Mouse (Mus musculus): ENCODE measurements around the gene Adam22.

Adam22 gene

DNA sequence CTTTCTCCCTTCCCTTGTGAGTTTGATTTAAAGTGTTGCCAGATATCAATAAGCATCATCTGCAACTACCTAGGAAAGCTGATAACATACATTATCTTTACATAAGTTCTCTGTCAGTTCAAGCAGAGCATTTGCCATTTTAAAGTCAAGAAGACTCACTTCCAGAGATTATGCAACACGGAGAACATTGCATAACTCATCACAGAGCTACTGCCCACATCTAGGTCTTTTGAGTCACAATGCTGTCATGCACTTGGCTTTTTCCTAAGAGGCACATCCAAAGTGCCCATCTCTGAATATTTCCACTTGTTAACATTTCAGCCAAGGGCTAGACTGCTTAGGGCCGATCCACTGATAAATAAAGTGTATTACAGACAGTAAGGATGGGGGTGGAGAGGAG lies 55.6 kb downstream of the Adam22 start:
- 58% methylated on average over 2 of the region's 2 CpGs for WGBS

DNA sequence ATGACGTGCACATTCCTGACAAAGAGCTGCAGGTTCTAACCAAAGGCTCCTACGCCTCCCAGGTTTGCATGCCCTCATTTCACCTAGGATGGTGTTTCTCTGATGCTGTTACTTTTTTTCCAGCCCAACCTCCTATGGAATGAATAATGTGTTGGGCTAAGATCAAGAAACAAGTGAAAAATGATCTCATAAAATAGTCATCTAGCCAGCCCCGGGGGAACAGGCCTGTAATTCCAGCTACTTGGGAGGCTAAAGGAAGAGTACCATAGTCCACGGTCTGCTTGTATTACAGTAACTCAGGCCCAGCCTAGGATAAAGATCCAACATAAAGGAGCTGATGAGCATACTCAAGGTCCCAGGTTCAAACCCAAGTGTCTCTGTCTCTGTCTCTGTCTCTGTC lies 57.1 kb downstream of the Adam22 start:
- WGBS = 42% methylated on average over 4 of the region's 4 CpGs

DNA sequence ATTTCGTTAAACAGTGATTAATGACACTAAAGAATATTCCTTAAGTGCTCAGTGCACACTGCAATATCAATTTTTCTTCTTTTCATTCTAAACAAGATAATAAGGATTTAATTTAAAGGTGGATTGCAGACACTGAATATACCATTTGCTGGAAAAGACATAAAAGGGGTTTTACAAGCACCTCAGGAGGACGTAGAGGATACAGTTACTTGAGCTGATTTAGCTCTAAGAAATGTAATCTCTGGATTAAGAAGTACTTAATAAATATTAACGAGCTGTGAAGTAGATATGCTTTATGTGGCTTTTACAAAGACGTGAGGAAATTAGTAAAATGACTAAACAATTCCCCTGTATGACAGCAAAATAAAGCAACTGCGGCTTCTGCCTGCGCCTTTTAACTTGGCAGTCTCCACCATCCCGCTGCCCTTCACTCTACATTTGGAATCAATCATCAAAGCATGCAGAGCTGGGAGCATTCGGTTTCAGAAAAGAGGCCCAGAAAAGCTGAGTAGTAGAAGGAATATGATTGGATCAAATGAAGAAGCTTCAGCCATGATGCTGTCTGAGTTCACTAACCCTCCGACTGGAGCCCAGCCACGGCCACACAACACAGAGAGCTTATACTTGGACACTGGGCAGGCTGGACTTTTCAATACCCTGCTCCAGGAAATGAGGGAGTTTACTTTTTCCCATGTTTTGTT lies 70.1 kb downstream of the Adam22 start:
- WGBS = 42% methylated on average over 10 of the region's 10 CpGs

DNA sequence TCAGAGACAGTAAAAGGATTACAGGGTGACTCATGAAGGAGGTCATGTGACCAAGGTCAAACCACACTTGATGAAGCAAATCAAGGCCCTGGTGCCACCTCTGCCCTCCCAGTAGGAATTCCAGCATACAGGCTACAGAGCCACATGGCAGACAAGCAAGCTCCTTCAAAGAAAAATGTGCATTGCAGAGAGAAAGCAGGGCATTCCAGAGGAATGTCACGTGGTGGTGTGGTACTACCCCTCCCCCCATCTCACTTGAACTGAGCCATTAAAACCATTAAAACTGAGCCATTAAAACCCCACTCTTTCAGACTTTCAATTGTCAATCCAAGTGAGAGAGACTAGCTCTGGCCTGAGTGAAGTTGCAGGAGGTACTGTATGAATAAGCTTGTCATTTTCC lies 74.7 kb downstream of the Adam22 start:
- WGBS = 27% methylated on average over 1 of the region's 1 CpGs

DNA sequence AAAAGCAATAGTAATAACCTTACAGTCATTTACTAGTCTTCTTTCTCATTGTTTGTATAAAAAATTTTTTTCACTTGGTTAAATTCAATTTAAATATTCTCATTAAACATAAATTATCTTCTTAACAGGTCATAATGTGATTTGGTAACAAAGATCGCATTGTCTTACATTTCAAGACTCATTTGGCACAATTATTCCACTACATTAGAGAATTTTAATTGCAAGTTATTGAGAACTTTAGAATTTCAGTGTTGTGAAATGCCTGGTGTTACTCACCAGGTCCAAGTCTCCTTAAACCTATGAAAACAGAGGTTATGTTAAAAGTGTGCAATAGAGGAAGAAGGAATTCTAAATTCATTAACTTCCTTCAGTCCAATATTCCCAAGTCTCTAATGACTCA lies 76.5 kb downstream of the Adam22 start:
- WGBS = 80% methylated on average over 1 of the region's 1 CpGs

DNA sequence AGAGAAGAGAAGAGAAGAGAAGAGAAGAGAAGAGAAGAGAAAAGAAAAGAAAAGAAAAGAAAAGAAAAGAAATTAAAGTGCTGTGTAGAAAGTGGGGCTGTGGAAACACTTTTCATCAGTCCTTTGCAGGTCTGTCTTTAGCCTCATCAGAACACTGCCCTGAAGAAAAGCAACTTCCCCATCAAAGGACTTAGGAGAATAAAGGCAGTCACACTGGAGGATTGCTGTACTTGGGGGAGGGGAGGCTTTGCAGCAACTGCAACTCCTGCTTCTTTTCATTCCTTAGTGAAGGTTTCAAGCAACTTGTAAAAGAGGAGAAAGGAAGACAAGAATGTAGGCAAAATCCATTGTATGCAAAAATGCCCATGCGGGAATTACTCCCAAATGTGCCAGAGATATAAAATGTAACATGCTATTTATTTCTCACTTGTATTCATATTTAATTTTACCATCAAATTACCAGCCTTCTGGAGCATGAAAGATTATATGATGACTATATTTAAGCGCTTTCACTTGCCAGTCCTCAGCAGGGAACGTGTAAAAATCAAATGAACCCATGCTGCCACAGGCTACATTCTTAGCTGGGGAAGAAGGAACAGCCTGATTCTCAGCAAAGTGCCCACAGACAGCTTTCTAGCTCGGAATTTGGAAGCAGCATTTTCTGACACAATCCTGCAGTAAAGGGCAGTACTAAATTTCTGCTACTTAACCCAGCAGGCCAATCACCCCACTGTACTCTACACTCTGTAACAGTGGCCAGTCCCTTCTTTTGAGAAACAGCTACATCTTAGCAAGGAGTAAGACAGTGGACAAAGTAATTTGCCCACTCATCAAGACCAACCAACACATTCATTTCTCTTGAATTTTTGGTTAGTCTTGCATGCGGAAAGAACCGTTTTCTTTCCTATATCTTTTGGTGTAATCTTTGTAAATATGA lies 78.0 kb downstream of the Adam22 start:
- 34% methylated on average over 6 of the region's 6 CpGs for WGBS

DNA sequence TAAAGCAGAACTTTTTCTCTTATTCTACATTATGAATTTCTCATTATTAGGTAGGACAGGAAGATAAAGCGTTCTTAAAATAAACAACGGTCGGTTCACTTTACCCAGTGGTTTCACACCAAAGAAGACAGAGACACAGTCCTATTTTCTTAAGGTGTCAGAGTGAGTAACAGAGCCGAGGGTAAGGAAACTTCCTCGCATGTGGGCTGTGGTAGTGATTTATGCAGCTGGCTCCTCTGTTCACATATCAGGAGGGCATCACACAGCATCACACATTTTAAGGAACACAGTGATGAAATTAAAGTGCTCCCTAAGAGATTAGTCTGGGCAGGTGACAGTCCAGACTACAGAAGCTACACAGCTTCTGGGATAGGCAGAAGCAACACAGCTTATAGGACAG lies 83.8 kb downstream of the Adam22 start:
- WGBS = 48% methylated on average over 5 of the region's 5 CpGs

DNA sequence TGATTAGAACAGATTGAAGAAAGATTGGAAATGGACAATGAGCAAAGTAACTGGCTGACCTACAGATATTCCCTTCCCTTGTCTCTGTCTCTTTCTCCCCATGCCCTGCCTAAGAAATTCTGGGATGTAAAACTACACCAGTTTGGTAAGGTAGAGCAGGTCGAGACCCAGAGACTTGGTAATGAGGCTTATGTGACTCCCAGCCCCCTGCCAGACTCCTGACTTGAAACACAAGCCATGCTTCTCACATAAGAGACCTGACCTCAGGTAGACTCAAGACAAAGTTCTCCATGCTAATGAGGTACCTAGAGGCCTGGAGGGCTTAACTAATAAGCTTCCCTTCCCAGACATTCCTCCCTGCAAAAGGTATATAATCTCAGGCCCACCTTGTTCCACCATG lies 91.8 kb downstream of the Adam22 start:
- 88% methylated on average over 1 of the region's 1 CpGs for WGBS

DNA sequence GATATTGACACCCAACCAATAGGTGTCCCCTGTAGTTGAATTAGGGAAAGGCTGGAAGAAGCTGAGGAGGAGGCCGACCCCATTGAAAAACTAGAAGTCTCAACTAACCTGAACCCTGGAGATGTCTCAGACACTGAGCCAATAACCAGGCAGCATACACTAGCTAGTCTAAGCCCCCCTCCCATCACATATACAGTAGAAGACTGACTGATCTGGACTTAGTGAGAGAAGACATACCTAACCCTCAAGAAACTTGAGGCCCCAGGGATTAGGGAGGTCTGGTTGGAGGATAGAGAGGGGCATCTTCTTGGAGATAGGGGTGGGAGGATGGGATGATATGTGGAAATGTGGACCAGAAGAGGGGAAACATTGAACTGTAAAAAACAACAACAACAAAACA lies 110.6 kb downstream of the Adam22 start:
- WGBS = 94% methylated on average over 1 of the region's 1 CpGs

DNA sequence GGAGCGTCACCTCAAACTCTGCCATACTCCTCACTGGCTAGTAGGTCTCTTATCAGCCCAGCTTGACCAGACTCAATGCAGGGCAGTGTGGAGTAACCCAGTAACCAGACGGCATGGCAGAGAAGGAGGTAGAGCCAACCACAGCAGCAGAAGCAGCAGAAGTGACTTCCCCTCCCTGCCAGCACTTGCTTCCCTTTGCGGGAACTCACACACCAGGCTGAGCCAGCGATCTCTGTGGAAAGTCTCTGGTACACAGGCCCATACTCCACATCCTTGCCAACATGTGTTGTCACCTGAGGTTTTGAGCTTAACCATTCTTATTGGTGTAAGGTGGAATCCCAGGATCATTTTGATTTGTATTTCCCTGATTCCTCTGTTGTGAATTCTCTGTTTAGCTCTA lies 111.5 kb downstream of the Adam22 start:
- WGBS = 87% methylated on average over 4 of the region's 4 CpGs

DNA sequence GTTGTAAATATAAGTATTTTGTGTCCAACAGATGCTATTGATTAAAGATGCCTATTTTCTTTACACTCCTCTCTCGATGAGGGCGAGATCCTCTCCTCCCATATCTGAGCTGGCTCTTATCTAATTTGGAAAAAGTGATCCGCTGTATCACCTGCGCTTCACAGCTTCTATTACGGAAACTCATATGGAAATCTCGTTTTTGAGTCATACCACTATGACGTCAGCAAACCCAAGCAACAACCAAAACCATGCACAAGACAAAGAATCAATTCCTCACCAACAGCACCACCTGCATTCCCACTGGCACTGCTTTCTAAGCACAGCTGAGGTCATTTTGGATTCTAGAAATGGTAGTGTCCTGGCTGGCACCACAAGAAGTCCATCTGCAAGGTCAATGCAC lies 123.3 kb downstream of the Adam22 start:
- 87% methylated on average over 7 of the region's 7 CpGs for WGBS

DNA sequence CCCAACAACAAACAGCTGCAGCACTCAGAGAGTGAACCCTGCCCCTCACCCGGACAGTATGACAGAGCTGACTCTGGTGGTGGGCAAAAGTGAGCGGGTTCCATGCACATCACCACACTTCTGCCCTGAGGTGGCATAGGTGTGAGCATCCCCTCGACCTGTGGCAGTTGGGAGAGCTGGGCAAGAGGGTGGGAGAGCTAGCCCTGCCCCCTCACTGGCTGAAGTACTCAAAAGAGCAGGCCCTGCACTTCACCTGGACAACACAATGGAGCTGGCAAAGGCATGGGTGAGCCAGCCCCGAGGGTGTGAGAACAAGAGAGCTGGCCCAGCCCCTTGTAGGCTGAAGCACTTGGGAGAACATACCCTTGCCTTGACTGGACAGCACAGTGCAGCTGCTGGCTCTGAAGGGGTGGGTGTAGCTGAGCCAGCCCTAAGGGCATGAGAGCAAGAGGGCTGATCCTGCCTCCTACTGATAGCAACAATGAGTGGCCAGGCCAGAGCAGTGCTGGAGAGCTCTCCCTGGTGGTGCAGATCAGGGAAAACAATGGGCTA lies 124.8 kb downstream of the Adam22 start:
- WGBS = 53% methylated on average over 4 of the region's 4 CpGs

DNA sequence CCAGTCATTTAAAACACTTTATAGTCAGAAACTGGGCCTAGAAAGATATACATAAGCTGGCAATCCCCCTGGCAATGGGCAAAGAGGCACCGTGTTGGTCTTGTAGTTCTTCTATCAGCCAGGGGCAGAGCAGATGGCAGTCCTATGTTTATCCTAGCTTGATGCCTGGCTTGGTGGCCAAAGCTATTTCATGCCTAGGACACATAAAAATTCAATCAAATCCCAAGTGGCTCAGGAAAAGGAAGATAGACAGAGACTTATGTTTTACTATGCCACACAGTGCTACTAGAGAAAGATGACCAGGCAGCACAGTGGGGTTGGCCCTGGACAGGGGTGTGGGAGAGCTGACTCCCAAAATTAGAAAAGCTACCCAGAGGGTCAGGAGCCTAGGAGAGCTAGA lies 125.3 kb downstream of the Adam22 start:
- WGBS = 47% methylated on average over 1 of the region's 1 CpGs

DNA sequence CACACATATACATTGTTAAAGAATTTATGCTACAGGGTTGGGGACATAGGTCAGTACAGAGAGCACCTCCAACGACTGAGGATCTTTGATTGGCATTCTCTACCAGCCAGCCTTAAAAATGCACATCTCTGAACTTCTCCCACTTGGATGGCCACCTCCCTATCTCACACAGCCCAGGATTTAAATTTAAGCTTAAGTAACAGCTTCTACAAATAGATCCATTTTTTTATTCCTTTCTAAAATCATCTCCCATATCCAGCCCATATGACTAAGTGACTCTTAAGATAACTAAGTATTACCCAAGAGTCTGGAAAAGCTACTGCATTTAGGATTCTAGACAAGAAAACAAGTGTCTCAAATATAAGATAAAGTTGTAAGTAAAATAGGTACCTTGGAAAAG lies 140.9 kb downstream of the Adam22 start:
- WGBS = 55% methylated on average over 1 of the region's 1 CpGs

DNA sequence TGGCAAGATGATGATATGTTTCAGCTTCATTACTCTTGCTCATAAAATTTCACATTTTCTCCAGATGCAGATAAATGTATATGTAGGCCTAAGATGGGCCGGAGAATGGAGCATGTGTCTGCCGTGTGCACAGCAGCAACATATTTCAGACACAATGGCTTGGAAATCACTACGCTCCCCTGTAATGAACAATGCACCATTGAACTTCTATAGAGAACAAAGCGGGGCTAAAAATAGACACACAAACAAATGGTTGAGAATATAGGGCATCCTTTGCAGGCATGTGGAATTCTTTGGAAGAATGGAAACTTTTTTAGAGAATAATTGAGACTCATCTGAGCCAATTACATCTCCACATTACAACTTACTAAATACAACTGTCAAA lies 143.6 kb downstream of the Adam22 start:
- 47% methylated on average over 4 of the region's 4 CpGs for WGBS

DNA sequence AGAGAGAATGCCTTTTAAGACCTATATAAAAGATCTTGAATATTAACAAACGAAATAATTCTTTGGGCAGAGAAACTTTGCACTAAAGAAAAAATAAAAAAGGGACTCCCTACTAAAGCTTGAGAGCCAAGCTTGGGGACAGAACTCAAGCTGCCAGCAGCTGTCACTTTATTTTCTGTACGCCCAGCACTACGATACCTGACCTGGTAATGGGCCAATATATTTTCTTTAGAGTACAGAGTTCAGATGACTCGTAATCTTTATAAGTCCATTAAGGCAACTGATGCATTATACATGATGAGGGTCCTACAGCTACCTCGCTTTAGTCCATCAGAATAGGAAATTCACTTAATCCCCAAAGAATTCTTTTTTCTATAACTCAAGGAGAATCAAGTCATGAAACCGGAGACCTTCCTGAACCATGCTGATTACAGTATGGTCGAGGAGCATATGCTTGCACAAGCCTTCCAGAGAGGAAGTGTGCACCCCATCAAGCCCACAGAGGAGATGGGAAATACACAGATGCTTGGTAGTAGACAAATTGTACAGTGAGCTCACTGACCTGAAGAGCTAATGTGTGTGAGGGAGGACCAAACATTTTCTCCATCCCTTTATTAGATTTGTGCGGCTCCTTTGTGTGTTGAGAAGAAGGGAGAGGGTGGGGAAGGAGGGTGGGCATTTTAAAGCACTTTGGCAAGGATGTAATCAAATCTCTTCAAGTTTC lies 144.2 kb downstream of the Adam22 start:
- WGBS = 75% methylated on average over 8 of the region's 8 CpGs

DNA sequence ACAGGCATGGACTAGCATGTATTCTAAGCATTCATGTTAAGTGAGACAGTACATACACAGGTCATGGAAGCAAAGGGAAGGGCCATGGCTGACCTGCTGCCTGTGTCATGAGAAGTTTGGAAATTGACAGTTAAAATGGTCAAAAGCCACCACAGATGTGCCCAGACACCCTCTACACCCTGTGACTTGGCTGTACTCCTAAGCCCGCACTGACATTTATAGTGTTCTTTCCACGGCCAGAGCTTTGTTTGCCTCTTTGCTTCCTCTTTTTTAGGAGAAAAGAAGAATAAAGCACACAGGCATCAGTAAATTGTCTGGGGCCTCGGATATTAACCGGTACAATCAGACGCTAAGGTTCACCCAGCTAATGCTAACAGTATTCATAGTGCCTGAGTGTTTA lies 146.3 kb downstream of the Adam22 start:
- 65% methylated on average over 5 of the region's 5 CpGs for WGBS

DNA sequence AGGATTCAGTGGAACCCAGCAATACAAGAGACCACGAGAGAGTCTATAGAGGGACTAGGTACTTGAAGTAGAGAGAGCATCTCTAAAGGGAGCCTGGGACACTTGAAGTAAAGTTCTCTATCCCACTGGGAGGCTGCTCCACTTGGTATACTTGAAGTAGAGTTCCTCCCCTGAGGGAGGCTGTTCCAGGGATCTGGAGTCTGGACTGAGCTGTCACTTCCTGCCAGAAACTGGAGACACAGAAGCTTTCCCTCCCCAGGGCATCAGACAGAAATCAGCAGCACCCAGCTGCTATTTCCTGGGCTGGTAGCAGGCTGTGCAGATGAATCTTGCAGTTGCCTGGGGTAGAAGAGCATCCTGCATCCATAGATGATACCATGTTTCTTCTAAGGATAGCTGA lies 152.1 kb downstream of the Adam22 start:
- 84% methylated on average over 1 of the region's 1 CpGs for WGBS

DNA sequence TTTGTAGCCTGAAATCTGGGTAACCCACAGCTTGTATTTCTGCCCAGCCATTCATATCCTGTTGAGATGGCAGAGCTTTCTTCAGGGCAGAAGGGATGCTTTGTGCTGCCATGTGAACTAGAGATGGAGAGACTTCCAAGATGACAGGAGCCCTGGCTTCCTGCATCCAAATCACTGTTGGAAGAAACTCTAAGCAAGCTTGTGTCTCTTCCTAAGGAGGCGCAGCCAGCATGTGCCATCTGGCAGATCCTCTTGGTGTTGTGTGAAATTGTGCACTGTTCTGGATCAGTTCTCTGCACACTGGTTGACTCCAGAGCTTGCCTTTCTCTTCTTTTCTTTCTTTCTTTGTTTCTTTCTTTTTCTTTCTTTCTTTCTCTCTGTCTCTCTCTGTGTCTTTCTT lies 183.0 kb downstream of the Adam22 start:
- WGBS = 47% methylated on average over 1 of the region's 1 CpGs

DNA sequence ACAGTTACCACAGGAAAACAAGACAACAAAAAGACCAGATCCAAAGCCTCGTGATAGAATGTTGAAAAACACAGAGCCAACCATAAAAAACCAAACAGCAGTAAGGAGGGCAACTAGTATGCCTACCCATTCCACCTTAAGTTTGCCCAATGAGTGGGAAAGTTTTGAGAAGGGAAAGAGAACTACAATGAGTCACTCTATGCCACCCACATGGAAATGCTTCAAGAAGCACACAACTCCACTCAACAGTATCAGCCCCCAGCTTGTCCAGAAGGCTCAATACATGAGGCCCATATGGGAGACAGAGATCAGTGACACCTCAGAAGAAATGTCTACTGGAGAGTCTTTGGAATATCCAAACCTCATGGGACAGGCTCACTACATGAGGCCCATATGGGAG lies 187.3 kb downstream of the Adam22 start:
- 42% methylated on average over 1 of the region's 1 CpGs for WGBS

DNA sequence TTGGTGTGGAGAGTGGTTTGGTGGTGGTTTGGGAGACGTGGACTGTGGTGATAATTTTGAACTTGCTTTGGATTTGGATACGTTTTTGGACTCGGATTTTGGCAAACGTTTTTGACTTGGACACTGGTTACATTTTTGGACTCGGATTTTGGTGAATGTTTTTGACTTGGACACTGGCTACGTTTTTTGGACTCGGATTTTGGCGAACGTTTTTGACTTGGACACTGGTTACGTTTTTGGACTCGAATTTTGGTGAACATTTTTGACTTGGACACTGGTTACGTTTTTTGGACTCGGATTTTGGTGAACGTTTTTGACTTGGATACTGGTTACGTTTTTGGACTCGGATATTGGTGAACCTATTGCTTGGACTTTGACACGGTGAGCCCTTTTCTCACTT lies 189.8 kb downstream of the Adam22 start:
- 86% methylated on average over 17 of the region's 17 CpGs for WGBS

DNA sequence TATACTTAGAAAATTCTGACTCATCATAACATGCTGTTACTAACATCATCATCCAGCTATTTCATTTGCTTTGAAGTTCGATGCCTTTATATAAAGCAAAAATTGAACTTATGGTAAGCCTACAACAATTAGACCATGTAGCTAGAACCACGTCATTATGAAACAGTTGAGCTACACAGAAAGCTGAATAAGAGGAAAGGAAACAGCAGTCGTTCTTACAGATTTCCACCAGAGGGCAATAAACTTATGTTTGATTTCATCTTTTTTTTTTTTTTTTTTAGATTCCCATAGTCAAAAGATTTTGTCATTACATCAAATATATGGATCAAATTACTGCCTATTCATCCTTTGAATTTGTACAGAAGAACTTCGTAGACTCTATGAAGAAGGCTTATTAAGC lies 203.2 kb downstream of the Adam22 start:
- WGBS = 18% methylated on average over 4 of the region's 4 CpGs
